Mouse (Mus musculus): ENCODE data around the gene Olfr1413.

GRCm38 (mm10) chr1:92571022-92571421, at the start of gene Olfr1413:
- TF ChIP-seq POLR2A (IDR thresholded peaks at IDR 0.05; ENCODE audit: borderline replicate concordance, low read depth, low read length): no peak
- no peak for TF ChIP-seq CTCF (IDR thresholded peaks at IDR 0.05; ENCODE audit: low read depth, low read length)

All from bone marrow macrophage, adult 2 months (primary cell).